Mouse (Mus musculus): ENCODE results near the gene Donson.
"Not testable (repeated sequence)": the region's sequence is repeated elsewhere in the genome, so short reads cannot be mapped to it uniquely, and the experiment has no call there.

Donson gene

DNA sequence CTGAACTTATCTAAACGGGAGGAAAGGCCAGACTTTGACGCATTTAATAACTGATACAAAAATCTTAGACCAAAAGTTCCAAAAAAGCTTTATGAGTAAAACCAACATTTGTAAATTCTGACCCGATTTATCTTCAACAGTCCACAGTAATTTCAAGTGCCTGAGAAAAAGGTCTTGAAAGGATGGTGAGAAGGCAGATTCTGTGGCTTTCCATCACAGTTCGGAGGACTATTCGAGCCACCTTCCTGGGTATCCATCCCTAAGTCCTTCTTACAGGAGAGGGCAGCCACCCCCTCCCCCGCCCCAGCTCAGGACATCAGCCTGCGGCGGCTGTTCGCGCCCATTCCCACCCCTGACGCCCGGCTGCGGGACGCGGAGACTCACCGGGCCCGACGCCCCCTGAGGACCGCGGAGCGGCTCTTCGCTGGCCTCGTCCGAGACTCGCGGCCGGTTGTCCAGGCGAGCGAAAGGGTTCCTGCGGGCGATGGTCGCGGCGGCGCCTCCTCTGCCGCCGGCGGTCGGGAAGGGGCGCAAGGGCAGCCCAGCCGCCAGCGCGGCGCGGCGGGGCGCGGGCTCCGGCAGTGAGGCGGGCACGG is 449 bp downstream of the Donson start:
- DNase-seq = no peak

DNA sequence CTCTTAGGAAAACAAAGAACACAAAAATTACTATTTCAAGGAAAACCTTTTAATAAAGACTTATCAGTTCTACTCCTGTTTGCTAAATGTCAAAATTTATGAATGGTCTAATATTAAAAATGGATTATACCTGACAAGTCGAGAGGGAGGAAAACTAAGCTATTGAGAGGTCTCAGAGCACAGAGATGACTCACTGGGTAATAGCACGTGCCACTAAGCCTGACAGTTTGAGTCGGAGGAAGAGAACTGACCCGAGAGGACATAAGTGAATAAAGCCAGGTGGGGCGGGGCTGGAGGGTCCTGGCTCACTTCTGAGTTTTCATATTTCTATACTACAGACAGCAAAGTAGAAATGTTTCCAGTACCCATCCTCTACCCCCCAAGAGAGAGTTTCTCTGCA is 2.2 kb downstream of the Donson start:
- no peak for DNase-seq

DNA sequence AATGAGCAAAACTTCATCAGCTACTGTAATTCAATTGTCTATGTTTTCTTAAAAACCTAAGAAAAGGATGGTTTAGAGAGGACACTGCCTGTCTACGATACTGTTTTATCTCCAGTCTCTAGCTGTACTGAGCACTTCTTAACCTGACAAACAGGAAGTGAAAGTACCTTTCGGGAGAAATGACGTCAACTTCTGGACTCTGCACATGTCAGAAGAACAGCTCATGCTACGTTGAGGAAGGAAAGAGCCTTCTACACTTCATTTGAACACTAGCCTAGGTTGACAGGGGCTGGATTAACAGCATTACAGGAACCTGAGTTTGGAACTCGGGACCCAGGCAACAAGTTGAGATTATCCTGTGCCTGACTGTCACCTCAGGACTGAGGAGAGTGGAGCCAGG is 3.0 kb downstream of the Donson start:
- DNase-seq = no peak

DNA sequence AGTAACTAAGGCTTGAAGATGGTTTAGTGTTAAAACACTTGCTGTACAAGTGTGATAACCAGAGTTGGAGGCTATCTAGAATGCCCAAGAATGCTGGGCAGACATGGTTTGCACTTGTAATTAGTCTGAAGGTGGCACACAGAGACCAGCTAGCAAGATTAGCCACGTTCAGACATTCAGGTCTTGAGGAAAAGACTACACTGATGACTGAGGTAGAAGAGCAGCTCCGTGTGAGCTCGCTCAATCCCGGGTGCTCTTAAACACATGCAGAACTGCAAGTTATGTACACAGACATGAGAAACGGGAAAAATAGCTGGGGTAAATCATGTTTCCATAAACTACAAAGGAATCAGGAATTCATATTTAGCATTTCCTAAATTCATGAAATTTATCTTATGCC is 7.9 kb downstream of the Donson start:
- no peak for DNase-seq

DNA sequence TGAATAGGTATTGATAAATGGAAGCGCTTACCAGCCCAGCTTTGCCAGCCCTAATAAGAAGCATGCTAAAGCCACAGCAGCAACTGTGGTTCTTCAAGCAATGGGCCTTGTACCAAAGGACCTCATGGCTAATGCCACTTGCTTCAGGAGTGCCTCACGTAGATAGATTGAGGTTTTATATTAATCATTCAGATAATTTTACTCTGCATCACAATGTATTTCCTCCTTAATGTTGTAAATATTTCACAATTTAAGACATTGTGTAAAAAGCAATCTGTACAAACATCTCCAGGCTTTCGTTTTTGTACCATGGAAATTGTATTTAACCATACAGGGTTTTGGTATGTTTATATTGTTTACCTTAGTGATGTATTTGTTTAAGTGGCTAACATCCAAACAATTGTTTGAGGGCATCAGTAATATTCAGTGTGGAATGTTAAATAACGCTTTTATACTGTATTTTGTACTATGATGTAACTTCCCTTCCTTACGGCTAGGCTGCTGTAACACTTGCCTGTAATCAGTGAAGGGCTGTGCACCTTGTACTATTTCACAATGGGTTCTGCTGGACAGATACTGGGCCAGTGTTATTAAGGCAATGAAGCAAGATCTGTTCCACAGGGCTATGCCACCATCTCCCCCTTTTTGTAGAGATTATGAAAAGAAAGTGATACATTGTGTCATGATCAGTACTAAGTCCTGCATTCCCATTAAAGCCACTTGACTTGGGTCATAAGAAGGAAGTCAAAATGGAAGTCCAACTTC is 10.2 kb downstream of the Donson start:
- DNase-seq = no peak

DNA sequence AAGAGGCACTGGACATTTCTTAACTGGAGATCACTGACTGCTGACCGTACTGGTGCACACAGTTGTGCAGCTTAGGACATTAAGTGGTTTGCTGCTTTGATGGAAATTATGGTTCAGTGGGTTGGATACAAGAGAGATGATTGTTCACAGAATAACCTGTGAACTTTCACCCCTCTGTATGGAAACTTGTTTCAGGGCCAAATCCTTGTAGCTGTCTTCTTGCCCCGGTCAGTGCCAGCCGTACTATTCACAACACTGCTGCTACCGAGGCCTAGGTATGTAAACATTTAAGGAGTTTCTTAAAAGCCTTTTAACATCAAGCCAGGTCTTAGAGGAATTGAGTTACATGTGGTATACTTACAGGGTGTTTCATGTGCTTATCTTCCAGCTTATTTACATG is 14.1 kb downstream of the Donson start:
- no peak for DNase-seq

DNA sequence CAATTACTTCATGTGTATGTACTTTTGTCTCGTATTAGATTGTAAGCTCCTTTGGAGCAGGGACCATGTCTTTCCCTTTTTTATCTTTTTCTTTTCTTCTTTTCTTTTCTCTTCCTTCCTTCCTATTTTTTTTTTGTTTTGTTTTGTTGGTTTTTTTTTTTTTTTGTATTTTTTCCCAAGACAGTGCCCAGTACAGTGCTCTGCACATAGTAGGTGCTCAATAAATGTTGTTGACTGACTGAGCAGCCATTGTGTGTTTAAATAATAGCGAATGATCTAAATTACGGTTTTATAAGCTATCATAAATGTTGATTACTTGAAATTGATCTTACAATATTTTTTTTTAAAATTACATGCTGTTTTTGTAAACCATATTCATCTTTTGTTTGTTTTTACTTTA is 24.8 kb downstream of the Donson start:
- DNase-seq = no peak

DNA sequence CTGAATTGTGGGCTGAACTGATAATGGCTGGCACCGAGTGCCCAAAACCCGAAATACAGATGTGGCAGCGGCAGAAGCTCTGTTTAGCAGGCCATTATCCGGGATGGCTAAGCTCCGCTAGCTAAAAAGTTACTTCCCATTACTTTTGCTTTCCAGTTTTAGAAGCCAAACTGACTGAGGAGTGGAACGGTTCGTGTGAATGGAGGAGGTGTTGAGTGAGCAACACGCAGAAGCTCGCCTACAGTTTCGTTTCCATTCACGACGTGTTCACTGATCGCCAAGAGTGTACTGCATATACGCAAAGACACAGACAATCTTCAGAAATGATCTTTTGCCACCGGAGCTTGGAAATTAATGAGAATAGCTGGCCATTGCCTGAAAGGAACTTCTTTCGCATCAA is 26.2 kb downstream of the Donson start:
- DNase-seq = no peak

DNA sequence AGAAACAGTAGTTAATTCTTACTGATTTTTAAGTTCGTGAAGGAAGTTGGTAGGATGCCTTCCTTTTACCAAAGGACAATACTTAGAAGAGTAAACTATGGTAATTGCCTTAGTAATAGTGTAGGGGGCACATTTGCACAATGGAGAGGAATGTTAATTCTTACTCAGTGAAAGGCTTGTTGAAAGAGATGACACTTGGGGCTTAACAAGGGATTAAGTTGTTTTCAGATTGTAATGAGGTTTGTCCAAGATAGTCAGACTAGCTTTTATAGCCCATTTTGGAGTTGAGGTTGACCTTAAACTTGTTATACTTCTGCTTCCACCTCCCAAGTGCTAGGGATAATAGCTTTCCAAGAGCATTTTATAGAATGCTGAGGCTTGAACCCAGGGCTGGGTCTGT is 27.2 kb downstream of the Donson start:
- no peak for DNase-seq

DNA sequence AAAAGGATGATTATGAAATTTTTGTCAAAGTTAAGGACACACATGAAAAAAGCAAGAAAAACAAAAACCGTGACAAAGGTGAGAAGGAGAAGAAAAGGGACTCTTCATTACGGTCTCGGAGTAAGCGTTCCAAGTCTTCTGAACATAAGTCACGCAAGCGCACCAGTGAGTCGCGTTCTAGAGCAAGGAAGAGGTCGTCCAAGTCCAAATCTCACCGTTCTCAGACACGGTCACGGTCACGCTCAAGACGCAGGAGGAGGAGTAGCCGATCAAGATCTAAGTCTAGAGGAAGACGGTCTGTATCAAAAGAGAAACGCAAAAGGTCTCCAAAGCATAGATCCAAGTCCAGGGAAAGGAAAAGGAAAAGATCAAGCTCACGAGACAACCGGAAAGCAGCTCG is 28.8 kb downstream of the Donson start:
- no peak for DNase-seq

DNA sequence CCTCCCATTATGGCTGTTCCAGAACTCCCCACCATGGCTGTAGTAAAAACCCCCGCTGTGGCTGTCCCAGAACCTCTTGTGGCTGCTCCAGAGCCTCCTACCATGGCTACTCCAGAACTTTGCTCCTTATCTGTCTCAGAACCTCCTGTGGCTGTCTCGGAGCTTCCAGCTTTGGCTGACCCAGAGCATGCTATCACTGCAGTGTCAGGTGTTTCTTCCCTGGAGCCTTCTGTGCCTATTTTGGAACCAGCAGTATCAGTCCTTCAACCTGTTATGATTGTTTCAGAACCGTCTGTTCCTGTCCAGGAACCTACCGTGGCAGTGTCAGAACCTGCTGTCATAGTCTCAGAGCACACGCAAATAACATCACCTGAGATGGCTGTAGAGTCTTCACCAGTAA is 30.1 kb downstream of the Donson start:
- no peak for DNase-seq

DNA sequence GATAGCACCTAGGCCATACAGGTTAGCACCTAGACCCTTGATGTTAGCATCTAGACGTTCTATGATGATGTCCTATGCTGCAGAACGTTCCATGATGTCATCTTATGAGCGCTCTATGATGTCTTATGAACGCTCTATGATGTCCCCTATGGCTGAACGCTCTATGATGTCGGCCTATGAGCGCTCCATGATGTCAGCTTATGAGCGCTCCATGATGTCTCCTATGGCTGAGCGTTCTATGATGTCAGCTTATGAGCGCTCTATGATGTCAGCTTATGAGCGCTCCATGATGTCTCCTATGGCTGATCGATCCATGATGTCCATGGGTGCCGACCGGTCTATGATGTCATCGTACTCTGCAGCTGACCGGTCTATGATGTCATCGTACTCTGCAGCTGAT is 31.3 kb downstream of the Donson start:
- DNase-seq = no peak

DNA sequence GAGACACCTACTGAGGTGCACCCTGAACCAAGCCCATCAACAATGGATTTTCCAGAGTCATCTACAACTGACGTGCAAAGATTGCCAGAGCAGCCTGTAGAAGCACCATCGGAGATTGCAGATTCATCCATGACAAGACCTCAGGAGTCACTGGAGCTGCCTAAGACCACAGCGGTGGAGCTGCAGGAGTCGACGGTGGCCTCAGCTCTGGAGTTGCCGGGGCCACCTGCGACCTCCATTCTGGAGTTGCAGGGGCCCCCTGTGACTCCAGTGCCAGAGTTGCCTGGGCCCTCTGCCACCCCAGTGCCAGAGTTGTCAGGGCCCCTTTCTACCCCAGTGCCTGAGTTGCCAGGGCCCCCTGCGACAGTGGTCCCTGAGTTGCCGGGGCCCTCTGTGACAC is 33.3 kb downstream of the Donson start:
- no peak for DNase-seq

DNA sequence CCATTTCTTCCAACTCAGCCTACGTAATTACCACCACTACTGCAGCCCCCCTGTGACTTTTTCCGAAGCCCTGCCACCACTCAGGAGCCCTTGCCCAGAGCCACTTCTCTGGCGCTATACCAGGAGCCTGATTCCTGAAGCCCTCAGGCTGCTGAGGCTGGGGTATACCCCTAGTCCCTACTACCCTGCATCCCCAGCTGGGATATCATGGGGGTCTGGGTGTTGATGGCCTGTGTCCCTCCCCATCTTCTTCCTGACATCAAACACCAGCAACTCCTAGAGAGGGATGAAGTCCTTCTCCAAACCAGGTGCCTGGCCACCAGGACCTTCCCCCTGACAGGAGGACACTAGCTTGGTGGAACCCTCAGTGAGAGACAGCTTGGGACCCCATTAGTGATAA is 36.4 kb downstream of the Donson start:
- DNase-seq = no peak

DNA sequence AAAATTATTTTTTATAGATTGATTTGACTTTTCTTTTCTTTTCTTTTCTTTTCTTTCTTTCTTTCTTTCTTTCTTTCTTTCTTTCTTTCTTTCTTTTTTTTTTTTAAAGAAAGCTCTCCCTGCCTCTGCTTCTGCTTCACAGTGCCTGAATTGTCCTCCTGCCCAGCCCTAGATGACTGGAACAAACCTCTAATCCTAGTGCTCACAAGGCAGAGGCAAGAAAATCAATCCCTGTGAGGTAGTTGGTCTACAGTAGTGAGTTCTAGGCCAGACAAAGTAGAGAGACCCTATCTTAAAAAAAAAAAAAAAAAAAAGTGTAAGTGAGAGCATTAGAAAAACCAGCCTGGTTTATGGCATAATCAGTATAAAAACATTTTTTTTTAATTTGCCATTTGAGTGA is 38.8 kb downstream of the Donson start:
- no peak for DNase-seq

DNA sequence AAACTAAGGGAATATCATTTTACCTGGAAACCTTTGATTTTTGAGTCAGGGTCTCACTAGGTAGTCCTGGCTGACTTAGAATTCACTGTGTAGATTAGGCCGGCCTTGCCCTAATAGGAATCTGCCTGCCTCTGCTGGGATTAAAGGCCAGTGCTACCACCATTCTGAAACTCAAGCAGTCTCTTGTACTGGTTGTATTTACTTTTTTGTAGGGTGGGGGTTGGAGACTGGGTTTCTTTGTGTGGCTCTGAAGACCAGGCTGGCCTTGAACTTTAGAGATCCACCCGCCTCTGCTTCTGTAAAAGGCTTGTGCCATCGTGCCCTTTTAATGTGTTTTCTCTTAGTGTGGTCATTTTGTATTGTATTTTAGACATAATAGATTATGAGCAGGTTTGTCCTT is 39.3 kb downstream of the Donson start:
- no peak for DNase-seq

DNA sequence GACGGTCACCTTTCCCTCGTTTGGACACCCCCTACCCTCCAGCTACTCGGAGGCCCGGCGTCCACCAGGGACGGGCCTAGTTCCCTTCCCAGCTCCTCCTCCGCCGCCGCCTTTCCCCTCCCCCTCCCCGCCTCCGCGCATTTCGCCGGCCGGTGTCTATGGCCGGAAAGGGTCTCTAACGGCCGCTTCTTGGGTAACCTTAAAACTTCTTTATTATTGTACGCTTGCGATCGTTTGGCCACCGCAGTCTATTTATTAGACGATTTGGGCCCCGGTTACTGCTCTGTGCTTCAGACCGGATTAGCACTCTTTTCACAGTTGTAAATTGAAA is 40.4 kb downstream of the Donson start:
- DNase-seq = peak; percentile 69 to 72

DNA sequence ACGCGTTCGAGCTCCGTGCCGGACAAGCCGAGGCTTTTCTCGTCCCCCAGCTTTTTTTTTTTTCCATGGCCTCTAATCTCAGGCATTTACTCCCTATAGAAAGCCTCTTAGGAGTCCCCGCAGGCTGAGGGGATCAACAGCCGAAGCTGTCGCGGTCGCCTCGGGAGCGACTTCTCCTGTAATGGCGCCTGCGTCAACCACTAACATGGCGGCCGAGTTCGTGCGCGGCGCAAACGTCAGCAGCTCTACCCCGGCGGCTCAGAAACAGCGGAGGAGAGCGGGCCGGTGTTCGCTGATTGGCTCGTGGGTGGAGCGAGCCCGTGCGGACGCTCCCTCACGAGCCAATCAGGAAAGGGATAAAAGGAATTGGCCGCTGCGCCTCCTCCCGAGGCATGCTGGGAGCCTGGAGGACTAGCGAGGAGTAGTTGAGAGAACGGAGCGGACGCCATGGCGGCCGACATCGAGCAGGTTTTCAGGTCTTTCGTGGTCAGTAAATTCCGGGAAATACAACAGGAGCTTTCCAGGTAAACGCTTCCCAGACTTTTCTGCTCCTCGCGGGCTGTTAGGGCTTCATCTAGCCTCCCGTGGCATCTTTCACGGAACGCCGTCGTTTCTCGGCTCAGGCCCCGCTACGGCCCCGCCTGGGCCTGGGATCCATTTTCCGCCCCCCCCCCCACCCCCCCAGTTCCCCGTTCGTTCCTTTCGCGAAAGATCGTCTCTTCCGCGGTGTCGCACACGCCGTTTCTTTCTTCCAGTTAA is 40.9 kb downstream of the Donson start, which contains the start of gene Son:
Son (plus strand) TSS at position 46 of the 759 bp plus-strand sequence.
- DNase-seq = peak; percentile 95 to 97

DNA sequence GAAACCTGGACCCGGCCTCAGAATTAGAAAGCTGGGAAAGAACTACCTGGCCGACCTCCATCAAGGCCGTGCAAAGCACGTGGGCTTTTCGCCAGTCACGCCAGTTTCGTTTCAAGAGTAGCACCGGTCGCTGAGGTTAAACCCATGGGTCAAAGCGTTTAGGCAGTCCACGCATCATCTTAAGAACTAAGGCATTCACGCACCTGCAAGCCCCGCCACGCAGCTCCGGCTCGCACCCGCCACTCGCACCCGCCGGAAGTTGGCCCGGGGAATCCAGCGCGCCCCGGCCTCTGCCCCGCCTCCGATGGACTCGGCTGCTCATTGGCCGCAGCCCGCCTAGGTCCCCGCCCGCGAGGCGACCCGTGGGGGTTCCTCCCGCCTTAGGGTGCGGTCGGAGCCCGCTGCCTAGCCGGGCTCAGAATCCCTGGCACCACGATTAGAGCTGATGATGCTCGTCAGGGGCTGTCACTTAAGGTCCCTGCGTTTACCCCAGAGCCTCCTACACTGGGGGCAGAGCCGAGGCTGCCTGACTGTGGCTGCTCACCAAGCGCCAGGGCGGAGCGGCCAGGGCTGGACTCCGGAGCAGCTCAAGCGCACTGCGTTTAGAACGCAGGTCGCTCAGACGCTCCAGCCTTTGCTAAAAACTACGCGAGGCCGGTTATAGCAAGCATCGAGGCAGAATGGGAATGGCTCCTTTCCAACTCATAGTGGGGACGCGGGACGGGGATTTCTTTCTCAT is 41.7 kb downstream of the Donson start, which contains the start of gene Gart:
Gart (minus strand) TSS at position 272 of the 739 bp plus-strand sequence.
- DNase-seq = peak; percentile 91 to 93

DNA sequence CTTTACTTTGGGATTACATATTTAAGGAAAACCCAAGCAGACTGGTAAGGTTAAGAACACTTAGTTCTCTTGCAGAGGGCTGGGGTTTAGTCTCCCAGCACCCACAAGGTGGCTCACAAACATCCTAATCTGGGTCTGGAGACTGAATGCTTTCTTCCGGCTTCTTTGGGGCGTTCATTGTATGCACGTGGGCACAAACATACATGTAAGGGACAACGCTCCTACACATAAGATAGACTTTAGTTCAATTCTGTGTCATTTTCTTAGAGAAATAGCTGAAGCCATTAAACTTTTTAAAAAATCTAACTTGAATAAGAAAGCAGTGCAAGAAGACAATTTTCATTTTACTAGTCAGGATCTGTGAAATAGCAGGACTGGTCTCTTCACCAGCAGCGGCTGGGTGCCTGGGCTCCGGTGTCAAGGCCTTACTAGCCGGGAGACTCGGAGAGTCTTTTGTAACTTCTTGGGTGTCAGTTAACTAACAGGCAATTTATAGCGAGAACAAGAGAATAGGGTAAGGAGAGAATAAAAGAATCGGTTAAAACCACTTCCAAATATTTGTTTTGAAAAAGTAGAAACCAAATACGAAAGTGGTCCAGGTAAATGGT is 42.5 kb downstream of the Donson start:
- DNase-seq = peak in 1 of 2 experiments; percentile 41

DNA sequence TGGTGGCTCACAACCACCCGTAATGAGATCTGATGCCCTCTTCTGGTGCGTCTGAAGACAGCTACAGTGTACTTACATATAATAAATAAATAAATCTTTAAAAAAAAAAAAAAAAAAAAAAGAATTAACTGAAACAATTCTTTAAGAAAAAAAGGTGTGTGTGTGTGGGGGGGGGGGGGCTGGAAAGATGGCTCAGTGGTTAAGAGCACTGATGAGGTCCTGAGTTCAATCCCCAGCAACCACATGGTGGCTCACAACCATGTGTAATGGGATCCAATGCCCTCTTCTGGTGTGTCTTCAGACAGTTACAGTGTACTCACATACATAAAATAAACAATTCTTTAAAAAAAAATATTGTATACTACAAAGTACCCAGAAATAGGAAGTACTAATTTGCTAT is 43.1 kb downstream of the Donson start:
- DNase-seq = not testable (repeated sequence)

DNA sequence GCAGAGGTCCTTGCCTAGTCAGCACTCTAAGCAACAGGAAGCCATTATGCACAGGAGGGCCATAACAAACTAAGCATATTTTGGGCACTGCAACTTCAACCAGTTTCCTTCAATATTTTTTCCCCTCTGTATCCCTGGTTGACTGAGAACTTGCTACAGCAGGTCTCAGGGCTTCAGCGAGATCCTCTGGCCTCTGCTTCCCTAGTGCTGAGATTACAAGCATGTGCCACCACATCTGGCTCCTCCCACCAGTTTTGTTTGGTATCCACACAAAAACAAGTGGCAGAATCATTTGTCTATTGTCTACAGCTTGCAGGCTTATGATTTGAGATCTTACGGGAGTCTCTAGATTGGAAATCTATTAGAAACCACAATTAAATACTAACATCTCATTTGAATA is 43.7 kb downstream of the Donson start:
- no peak for DNase-seq

DNA sequence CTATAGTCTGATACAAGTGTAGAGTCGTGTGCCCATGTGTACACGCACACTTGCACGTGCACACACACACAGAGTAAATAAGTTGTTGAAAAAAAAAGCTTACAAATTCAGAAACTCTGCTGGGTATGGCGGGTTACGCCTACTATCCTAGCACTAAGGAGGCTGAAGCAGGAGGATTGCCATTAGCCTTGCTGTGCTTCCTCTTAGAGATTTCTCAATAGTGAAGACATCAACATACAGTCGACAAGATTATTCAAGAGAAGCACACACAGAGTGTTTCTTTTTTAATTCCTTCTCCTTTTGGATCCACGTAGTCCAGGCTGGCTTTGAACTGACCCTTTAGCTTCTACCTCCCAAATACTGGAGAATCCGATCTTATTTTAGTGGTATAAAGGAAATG is 48.4 kb downstream of the Donson start:
- no peak for DNase-seq

All from thymus, adult 18-20 months (tissue).